Mouse (Mus musculus): ENCODE data around the gene Gm36028. TPM values are rescaled to one million over a fixed set of nuclear protein-coding genes. Genes with fewer than 3 reads are reported as not detected.

Gm36028 gene
- polyA plus RNA-seq, 3 experiments from 2014 or later, result not detected

GRCm38 (mm10) chr16:37807269-37807668, 53.7 kb downstream of the Gm36028 start:
- ATAC-seq, result no peak

GRCm38 (mm10) chr16:37805746-37806495, 55.0 kb downstream of the Gm36028 start:
- no peak for ATAC-seq

GRCm38 (mm10) chr16:37803387-37803950, 57.5 kb downstream of the Gm36028 start:
- ATAC-seq, result no peak

GRCm38 (mm10) chr16:37802686-37803295, 58.2 kb downstream of the Gm36028 start:
- ATAC-seq, result no peak

- no peak for ATAC-seq
Observed at GRCm38 (mm10) chr16:37801097-37801496, 59.8 kb downstream of the Gm36028 start.

Other genes with a start within 250 kb of the Gm36028 start
- gene Ndufb4, start 206.7 kb downstream of the Gm36028 start, polyA plus RNA-seq (2017; shearing (Covaris generic)), result 10 to 100 TPM; 51.4 to 58.7 (median 54.5) TPM
- gene Fstl1, start 84.3 kb downstream of the Gm36028 start, polyA plus RNA-seq (2017; shearing (Covaris generic)), result under 1 TPM in 1 of 3 experiments, not detected in 2; 0.27 TPM
- gene Lrrc58, start 7.2 kb upstream of the Gm36028 start, polyA plus RNA-seq (2017; shearing (Covaris generic)), result 10 to 100 TPM; 16.9 to 21.9 (median 19.5) TPM
- gene Gpr156, start 55.4 kb upstream of the Gm36028 start, polyA plus RNA-seq (2017; shearing (Covaris generic)), result not detected
- gene Gsk3b, start 227.9 kb upstream of the Gm36028 start, polyA plus RNA-seq (2017; shearing (Covaris generic)), result 10 to 100 TPM; 50.3 to 61.0 (median 56.8) TPM